Comparison of ENCODE assay signal across 8 mouse cellular contexts in genomic region chr12:29954464-29954863, GRCm38 (mm10). TPM values are rescaled to one million over a fixed set of nuclear protein-coding genes. Genes with fewer than 3 reads are reported as not detected.
DNase-seq lines count a peak whose midpoint lies in the region; ATAC-seq and TF ChIP-seq lines count a peak whose summit lies in the region.

No protein-coding gene starts in this region.

- H3K4me3 ChIP-seq in heart, embryonic 12.5 days: no peak overlapping the region
- no peak overlapping the region for H3K4me3 ChIP-seq in stomach, embryonic 14.5 days (ENCODE audit: low read depth, low read length)
- H3K4me3 ChIP-seq in stomach, postnatal 0 days (ENCODE audit: low read depth, low read length): no peak overlapping the region
- no peak overlapping the region for H3K4me3 ChIP-seq in limb, embryonic 13.5 days
- H3K4me3 ChIP-seq in liver, postnatal 0 days (ENCODE audit: low read depth, low read length): no peak overlapping the region

- intact Hi-C loops in heart, postnatal 10 days (cut with DNase I): no loop called here

- no peak for ATAC-seq in heart, embryonic 12.5 days (ENCODE audit: insufficient number of reproducible peaks, low FRiP score)
- no peak for ATAC-seq in stomach, embryonic 14.5 days (ENCODE audit: insufficient number of reproducible peaks, insufficient read depth, low FRiP score, low read depth)
- no peak for ATAC-seq in stomach, postnatal 0 days (ENCODE audit: low FRiP score, low TSS enrichment)
- no peak for ATAC-seq in limb, embryonic 13.5 days (ENCODE audit: low FRiP score, low read depth)
- no peak for ATAC-seq in liver, postnatal 0 days

- no peaks in the 10 kb centered on the region for H3K27me3 ChIP-seq in heart, embryonic 12.5 days (replicated peaks)
- no peaks in the 10 kb centered on the region for H3K27me3 ChIP-seq in stomach, embryonic 14.5 days (ENCODE audit: control insufficient read depth, insufficient read depth, low read length)
- H3K27me3 ChIP-seq in stomach, postnatal 0 days (ENCODE audit: control insufficient read depth, insufficient read depth, low read length): no peaks in the 10 kb centered on the region
- no peaks in the 10 kb centered on the region for H3K27me3 ChIP-seq in limb, embryonic 13.5 days
- no peaks in the 10 kb centered on the region for H3K27me3 ChIP-seq in liver, postnatal 0 days (ENCODE audit: insufficient read depth, low read length)

- 73% methylated on average over 3 of the region's 3 CpGs for WGBS in heart, embryonic 12.5 days
- WGBS in stomach, embryonic 14.5 days: 84% methylated on average over 3 of the region's 3 CpGs
- WGBS in stomach, postnatal 0 days: 71% methylated on average over 3 of the region's 3 CpGs
- WGBS in limb, embryonic 13.5 days: 77% methylated on average over 3 of the region's 3 CpGs
- 80% methylated on average over 3 of the region's 3 CpGs for WGBS in liver, postnatal 0 days (ENCODE audit: insufficient replicate concordance)

- no peak for TF ChIP-seq EP300 in stomach, postnatal 0 days (optimal IDR thresholded peaks at IDR 0.05)
- TF ChIP-seq EP300 in liver, postnatal 0 days (IDR thresholded peaks at IDR 0.05; ENCODE audit: low read depth): no peak

- DNase-seq in heart, postnatal 10 days: no peak
- no peak for DNase-seq in stomach, postnatal 0 days (ENCODE audit: low spot score)
- no peak for DNase-seq in cerebellum, adult 18-20 months
- no peak for DNase-seq in liver, postnatal 0 days
- no peak for DNase-seq in adrenal gland, postnatal 14 days

- peaks cover 75% of the 10 kb centered on the region for H3K4me1 ChIP-seq in heart, embryonic 12.5 days (replicated peaks)
- H3K4me1 ChIP-seq in stomach, embryonic 14.5 days (ENCODE audit: control insufficient read depth, insufficient read depth, low read length): peaks cover 20% of the 10 kb centered on the region
- peaks cover 5% of the 10 kb centered on the region; the same call in 1 of the 2 replicates for H3K4me1 ChIP-seq in stomach, postnatal 0 days (replicated peaks; ENCODE audit: control insufficient read depth, insufficient read depth)
- H3K4me1 ChIP-seq in limb, embryonic 13.5 days: peaks cover 63% of the 10 kb centered on the region
- H3K4me1 ChIP-seq in liver, postnatal 0 days (ENCODE audit: insufficient read depth): no peaks in the 10 kb centered on the region

- peak overlapping the region; percentile 51 for H3K27ac ChIP-seq in heart, embryonic 12.5 days (ENCODE audit: poor library complexity, severe bottlenecking)
- H3K27ac ChIP-seq in stomach, embryonic 14.5 days (ENCODE audit: low read length): peak overlapping the region; percentile 33; the same call in 1 of the 2 replicates
- no peak overlapping the region; the same call in 1 of the 2 replicates for H3K27ac ChIP-seq in stomach, postnatal 0 days (replicated peaks)
- H3K27ac ChIP-seq in limb, embryonic 13.5 days: peak overlapping the region; percentile 39; the same call in 1 of the 2 replicates
- no peak overlapping the region for H3K27ac ChIP-seq in liver, postnatal 0 days (ENCODE audit: low read depth)

- TF ChIP-seq CTCF in stomach, postnatal 0 days (IDR thresholded peaks at IDR 0.05; ENCODE audit: low read depth): no peak
- TF ChIP-seq CTCF in liver, postnatal 0 days (IDR thresholded peaks at IDR 0.05; ENCODE audit: low read depth): no peak

- H3K36me3 ChIP-seq in heart, embryonic 12.5 days: no peaks in the 10 kb centered on the region
- no peaks in the 10 kb centered on the region for H3K36me3 ChIP-seq in stomach, embryonic 14.5 days (ENCODE audit: control insufficient read depth, insufficient read depth, low read length)
- no peaks in the 10 kb centered on the region for H3K36me3 ChIP-seq in stomach, postnatal 0 days (ENCODE audit: control insufficient read depth, insufficient read depth, low read length)
- H3K36me3 ChIP-seq in limb, embryonic 13.5 days: peaks cover 5% of the 10 kb centered on the region; the same call in 1 of the 2 replicates
- H3K36me3 ChIP-seq in liver, postnatal 0 days (replicated peaks; ENCODE audit: insufficient read depth, low read length): no peaks in the 10 kb centered on the region

- H3K9me3 ChIP-seq in heart, embryonic 12.5 days (replicated peaks): no peaks in the 10 kb centered on the region
- no peaks in the 10 kb centered on the region for H3K9me3 ChIP-seq in stomach, embryonic 14.5 days (ENCODE audit: control insufficient read depth, low read depth, low read length)
- no peaks in the 10 kb centered on the region for H3K9me3 ChIP-seq in stomach, postnatal 0 days (ENCODE audit: control insufficient read depth, low read length)
- no peaks in the 10 kb centered on the region for H3K9me3 ChIP-seq in limb, embryonic 13.5 days
- no peaks in the 10 kb centered on the region for H3K9me3 ChIP-seq in liver, postnatal 0 days (ENCODE audit: low read length)

- H3K9ac ChIP-seq in heart, embryonic 12.5 days: 0 out of 2 replicates have a peak overlapping the region, but pooled peaks have one; percentile 43
- no peak overlapping the region for H3K9ac ChIP-seq in stomach, embryonic 14.5 days (replicated peaks; ENCODE audit: low read depth, low read length)
- H3K9ac ChIP-seq in stomach, postnatal 0 days (ENCODE audit: low read length): no peak overlapping the region
- no peak overlapping the region for H3K9ac ChIP-seq in limb, embryonic 13.5 days
- no peak overlapping the region for H3K9ac ChIP-seq in liver, postnatal 0 days (replicated peaks)

- no peak overlapping the region for H3K4me2 ChIP-seq in heart, embryonic 12.5 days
- H3K4me2 ChIP-seq in stomach, embryonic 14.5 days (replicated peaks; ENCODE audit: low read depth, low read length): no peak overlapping the region
- H3K4me2 ChIP-seq in stomach, postnatal 0 days (replicated peaks; ENCODE audit: low read depth): no peak overlapping the region
- no peak overlapping the region for H3K4me2 ChIP-seq in limb, embryonic 13.5 days (replicated peaks)
- H3K4me2 ChIP-seq in liver, postnatal 0 days (ENCODE audit: low read depth, low read length): no peak overlapping the region

RNA-seq across cellular contexts. Expression of gene Pxdn, which starts 17.1 kb away (rescaled TPM):
- polyA plus RNA-seq in heart, embryonic 12.5 days (2016; fragmentation: Nextera tagmentation; extraction: Ambion mirVana): 125 and 131 TPM in 2 replicates
- total RNA-seq in heart, postnatal 10 days (2021): 100 to 1,000 TPM; 212 to 245 TPM
- 117 and 120 TPM in 2 replicates for polyA plus RNA-seq in stomach, embryonic 14.5 days (2014; fragmentation: Nextera tagmentation; extraction: Ambion mirVana)
- polyA plus RNA-seq in stomach, postnatal 0 days (2015; fragmentation: Nextera tagmentation; extraction: Ambion mirVana): 19.4 and 20.9 TPM in 2 replicates
- polyA plus RNA-seq in limb, embryonic 13.5 days (2015; fragmentation: Nextera tagmentation; extraction: Ambion mirVana): 124 and 143 TPM in 2 replicates
- 4.9 TPM in 2 replicates for polyA plus RNA-seq in liver, postnatal 0 days (2015; fragmentation: Nextera tagmentation; extraction: Ambion mirVana)
- 96.0 and 96.5 TPM in 2 replicates for total RNA-seq in adrenal gland, postnatal 14 days (2021)

Comparison
In these comparisons a context has a peak if more than half of its experiments do, and no peak if none do; other contexts are left out.
1. H3K27ac ChIP-seq: peak in heart, embryonic 12.5 days (single experiment), stomach, embryonic 14.5 days (single experiment) and limb, embryonic 13.5 days (single experiment); none in stomach, postnatal 0 days (single experiment) and liver, postnatal 0 days (single experiment).